Mouse (Mus musculus) heart, postnatal 0 days (tissue): ENCODE measurements around the gene Plod1. TPM values are rescaled to one million over a fixed set of nuclear protein-coding genes. Genes with fewer than 3 reads are reported as not detected.

Experiments used
- ATAC-seq: fragments of 200-750 bp; cut with Nextera tagmentation; 2 replicates; pipeline ENCODE4 v1.8.0; 2017; ENCODE audit warnings: low read depth, moderate number of reproducible peaks, moderate library complexity; ENCODE audit not compliant: insufficient read depth
- DNase-seq: peaks from one replicate; pipeline ENCODE4 v3.0.0-alpha.2; 2016; ENCODE audit warnings: low spot score
- H3K27ac ChIP-seq: fragments of 300-500 bp; sonication (generic); 2 replicates; pipeline ENCODE4 v1.5.1; 2014; ENCODE audit warnings: low read depth, mild to moderate bottlenecking
- H3K27me3 ChIP-seq: fragments of 300-500 bp; sonication (generic); 2 replicates; pipeline ENCODE4 v1.6.1; 2014; ENCODE audit warnings: low read length, mixed read lengths; ENCODE audit not compliant: control insufficient read depth, insufficient read depth
- H3K36me3 ChIP-seq: fragments of 300-500 bp; sonication (generic); replicated peaks from 2 replicates; pipeline ENCODE4 v1.6.1; 2014; ENCODE audit warnings: low read length, mixed read lengths; ENCODE audit not compliant: control insufficient read depth, insufficient read depth
- H3K4me1 ChIP-seq: fragments of 300-500 bp; sonication (generic); 2 replicates; pipeline ENCODE4 v1.6.1; 2014; ENCODE audit warnings: antibody characterized with exemption; ENCODE audit not compliant: control insufficient read depth, insufficient read depth
- H3K4me2 ChIP-seq: fragments of 300-500 bp; sonication (generic); 2 replicates; pipeline ENCODE4 v1.6.1; 2014; ENCODE audit warnings: low read depth, mild to moderate bottlenecking, low read length, moderate library complexity
- H3K4me3 ChIP-seq: fragments of 300-500 bp; sonication (generic); 2 replicates; pipeline ENCODE4 v1.5.1; 2014; ENCODE audit warnings: low read depth, low read length
- H3K9ac ChIP-seq: fragments of 300-500 bp; sonication (generic); replicated peaks from 2 replicates; pipeline ENCODE4 v1.6.1; 2014; ENCODE audit warnings: low read depth, low read length, mixed read lengths
- H3K9me3 ChIP-seq: fragments of 300-500 bp; sonication (generic); replicated peaks from 2 replicates; pipeline ENCODE4 v1.6.1; 2016; ENCODE audit warnings: low read length; ENCODE audit not compliant: control insufficient read depth
- CTCF ChIP-seq: IDR thresholded peaks from 2 replicates; pipeline ENCODE4 v1.5.1; 2016; ENCODE audit warnings: antibody characterized with exemption, control low read depth, low read depth
- EP300 ChIP-seq: IDR thresholded peaks from 2 replicates; pipeline ENCODE4 v1.6.1; 2016; ENCODE audit warnings: antibody characterized with exemption, low read depth
- WGBS: fragments of 180-500 bp; shearing (Covaris S2); extraction: QIAGEN DNeasy Blood & Tissue Kit; methylation state at CpG from one replicate; pipeline ENCODE4 v1.1.7; 2014; 5-methylcytosine and 5-hydroxymethylcytosine counted together
- polyA plus RNA-seq: library from polyadenylated mRNA; unstranded; fragments of >200 nt; fragmentation: Nextera tagmentation; extraction: Ambion mirVana; gene quantifications from 2 replicates; pipeline ENCODE4 v1.2.1, GENCODE M21; 2015
- total RNA-seq: library from RNA; depleted of rRNA; stranded (reverse); fragments of >200 nt; gene quantifications from 2 replicates; pipeline ENCODE4 v1.2.3, GENCODE M21; 2014; ENCODE audit warnings: low replicate concordance; rRNA removed

Gene Plod1
- total and polyA plus RNA-seq, 2 experiments from 2014 or later, result 55.6 to 107 TPM

GRCm38 (mm10) chr4:147862051-147862450 lies 74.5 kb downstream of the Plod1 start:
- H3K27ac ChIP-seq, result no peak overlapping the region
- WGBS, result 97% methylated on average over 3 of the region's 3 CpGs
- 0 out of 2 replicates have a peak, but pooled peaks cover under 1% of the 10 kb centered on the region for H3K4me1 ChIP-seq
- no peaks in the 10 kb centered on the region for H3K9me3 ChIP-seq
- H3K27me3 ChIP-seq, result no peaks in the 10 kb centered on the region
- ATAC-seq (no peak), DNase-seq (no peak)
- TF ChIP-seq EP300 (no peak), CTCF (no peak)
- no peak overlapping the region for H3K4me3 ChIP-seq
- no peak overlapping the region for H3K4me2 ChIP-seq
- H3K36me3 ChIP-seq, result peaks cover 58% of the 10 kb centered on the region
- H3K9ac ChIP-seq, result no peak overlapping the region

Other genes starting within 250 kb of the Plod1 start
- gene Zfp534, start 234.2 kb downstream of the Plod1 start, total RNA-seq, result not detected in 2 replicates
- not detected in 2 replicates for gene Zfp534, start 234.2 kb downstream of the Plod1 start, polyA plus RNA-seq
- 2.2 and 8.4 TPM in 2 replicates for gene Zfp984, start 127.0 kb downstream of the Plod1 start, total RNA-seq
- 7.2 and 8.2 TPM in 2 replicates for gene Zfp984, start 127.0 kb downstream of the Plod1 start, polyA plus RNA-seq
- 3.4 and 3.5 TPM in 2 replicates for gene Zfp933, start 88.4 kb downstream of the Plod1 start, total RNA-seq
- 5.1 and 7.1 TPM in 2 replicates for gene Zfp933, start 88.4 kb downstream of the Plod1 start, polyA plus RNA-seq
- 24.0 and 73.6 TPM in 2 replicates for gene Miip, start 68.0 kb downstream of the Plod1 start, total RNA-seq
- 18.0 and 19.2 TPM in 2 replicates for gene Miip, start 68.0 kb downstream of the Plod1 start, polyA plus RNA-seq
- gene Fv1, start 67.8 kb downstream of the Plod1 start, total RNA-seq, result 3.2 and 9.4 TPM in 2 replicates
- gene Fv1, start 67.8 kb downstream of the Plod1 start, polyA plus RNA-seq, result 5.9 and 6.1 TPM in 2 replicates
- gene Mfn2, start 32.1 kb downstream of the Plod1 start, total RNA-seq, result 251 and 256 TPM in 2 replicates
- gene Mfn2, start 32.1 kb downstream of the Plod1 start, polyA plus RNA-seq, result 188 and 230 TPM in 2 replicates
- 76.2 and 82.2 TPM in 2 replicates for gene 2510039O18Rik, start 4.1 kb upstream of the Plod1 start, total RNA-seq
- 8.9 and 10.4 TPM in 2 replicates for gene 2510039O18Rik, start 4.1 kb upstream of the Plod1 start, polyA plus RNA-seq
- 831 and 1,183 TPM in 2 replicates for gene Nppb, start 49.0 kb upstream of the Plod1 start, total RNA-seq
- 188 and 473 TPM in 2 replicates for gene Nppb, start 49.0 kb upstream of the Plod1 start, polyA plus RNA-seq
- gene Nppa, start 64.0 kb upstream of the Plod1 start, total RNA-seq, result 2,556 and 3,370 TPM in 2 replicates
- 9,636 and 10,119 TPM in 2 replicates for gene Nppa, start 64.0 kb upstream of the Plod1 start, polyA plus RNA-seq
- gene Clcn6, start 102.1 kb upstream of the Plod1 start, total RNA-seq, result 14.7 and 16.3 TPM in 2 replicates
- gene Clcn6, start 102.1 kb upstream of the Plod1 start, polyA plus RNA-seq, result 3.5 and 4.3 TPM in 2 replicates
- 29.2 and 37.6 TPM in 2 replicates for gene Mthfr, start 102.3 kb upstream of the Plod1 start, total RNA-seq
- gene Mthfr, start 102.3 kb upstream of the Plod1 start, polyA plus RNA-seq, result 6.0 and 6.3 TPM in 2 replicates
- gene Agtrap, start 151.3 kb upstream of the Plod1 start, total RNA-seq, result 21.2 and 31.4 TPM in 2 replicates
- gene Agtrap, start 151.3 kb upstream of the Plod1 start, polyA plus RNA-seq, result 22.9 and 25.2 TPM in 2 replicates
- gene Mad2l2, start 193.6 kb upstream of the Plod1 start, total RNA-seq, result 6.1 and 6.7 TPM in 2 replicates
- gene Mad2l2, start 193.6 kb upstream of the Plod1 start, polyA plus RNA-seq, result 36.2 and 40.1 TPM in 2 replicates
- not detected in 2 replicates for gene Draxin, start 193.9 kb upstream of the Plod1 start, total RNA-seq
- 0.01 and 0.03 TPM in 2 replicates for gene Draxin, start 193.9 kb upstream of the Plod1 start, polyA plus RNA-seq
- gene Fbxo6, start 215.4 kb upstream of the Plod1 start, total RNA-seq, result 84.6 and 86.0 TPM in 2 replicates
- 31.6 and 35.4 TPM in 2 replicates for gene Fbxo6, start 215.4 kb upstream of the Plod1 start, polyA plus RNA-seq
- gene Fbxo44, start 223.7 kb upstream of the Plod1 start, total RNA-seq, result 77.4 and 88.4 TPM in 2 replicates
- gene Fbxo44, start 223.7 kb upstream of the Plod1 start, polyA plus RNA-seq, result 32.1 and 35.6 TPM in 2 replicates
- gene Fbxo2, start 223.9 kb upstream of the Plod1 start, total RNA-seq, result not detected in 2 replicates
- gene Fbxo2, start 223.9 kb upstream of the Plod1 start, polyA plus RNA-seq, result 0.11 and 0.12 TPM in 2 replicates